Mouse (Mus musculus) heart, adult 2 months (tissue): ENCODE data around the gene Cbs.

Experiments used
- CTCF ChIP-seq: fragments of 200-600 bp; IDR thresholded peaks from 2 replicates; pipeline ENCODE4 v1.8.1; 2022; ENCODE audit warnings: antibody characterized with exemption, mild to moderate bottlenecking, moderate library complexity
- EP300 ChIP-seq: fragments of 200-500 bp; IDR thresholded peaks from 2 replicates; pipeline ENCODE4 v1.6.1; 2011; ENCODE audit warnings: low read depth, low read length, control low read depth; ENCODE audit not compliant: insufficient read depth
- POLR2A ChIP-seq: fragments of 200-500 bp; IDR thresholded peaks from 2 replicates; pipeline ENCODE4 v1.6.1; 2011; ENCODE audit warnings: mild to moderate bottlenecking, low read depth, low read length, control low read depth; ENCODE audit not compliant: insufficient read depth

GRCm38 (mm10) chr17:31574662-31575061 lies 62.4 kb downstream of the Cbs start:
- TF ChIP-seq EP300 (no peak), POLR2A (no peak), CTCF (no peak)
